Mouse (Mus musculus) cerebral cortex, adult 2 months (tissue): Measurements from ENCODE around the gene Fxyd7.

Experiments used
- WGBS: fragments of 180-500 bp; shearing (Covaris S2); methylation state at CpG from one replicate; pipeline ENCODE4 v1.1.7; 2018; 5-methylcytosine and 5-hydroxymethylcytosine counted together

Gene Fxyd7

DNA sequence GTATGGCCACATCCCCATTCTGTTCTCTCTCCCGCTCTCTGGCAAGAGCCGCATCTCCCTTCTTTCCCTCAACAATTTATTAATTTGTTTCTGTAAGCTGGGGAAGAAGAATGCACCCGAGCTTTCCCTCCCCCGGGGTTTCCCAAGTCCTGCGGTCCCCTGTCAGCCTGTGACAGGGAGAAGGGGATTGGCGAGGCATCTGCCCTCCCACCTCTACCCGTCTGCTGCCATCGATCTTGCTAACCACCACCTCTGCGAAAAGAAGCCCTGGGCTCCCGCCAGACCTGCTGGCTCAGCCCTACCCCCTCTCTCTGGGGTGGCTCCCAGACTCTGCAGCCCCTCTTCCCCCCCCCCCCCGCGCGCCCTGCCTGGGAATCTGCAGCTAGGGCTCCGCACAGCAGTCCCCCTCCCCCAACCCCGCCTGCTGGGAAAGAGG lies 1.4 kb downstream of the Fxyd7 start:
- WGBS = 3% methylated on average over 15 of the region's 15 CpGs

DNA sequence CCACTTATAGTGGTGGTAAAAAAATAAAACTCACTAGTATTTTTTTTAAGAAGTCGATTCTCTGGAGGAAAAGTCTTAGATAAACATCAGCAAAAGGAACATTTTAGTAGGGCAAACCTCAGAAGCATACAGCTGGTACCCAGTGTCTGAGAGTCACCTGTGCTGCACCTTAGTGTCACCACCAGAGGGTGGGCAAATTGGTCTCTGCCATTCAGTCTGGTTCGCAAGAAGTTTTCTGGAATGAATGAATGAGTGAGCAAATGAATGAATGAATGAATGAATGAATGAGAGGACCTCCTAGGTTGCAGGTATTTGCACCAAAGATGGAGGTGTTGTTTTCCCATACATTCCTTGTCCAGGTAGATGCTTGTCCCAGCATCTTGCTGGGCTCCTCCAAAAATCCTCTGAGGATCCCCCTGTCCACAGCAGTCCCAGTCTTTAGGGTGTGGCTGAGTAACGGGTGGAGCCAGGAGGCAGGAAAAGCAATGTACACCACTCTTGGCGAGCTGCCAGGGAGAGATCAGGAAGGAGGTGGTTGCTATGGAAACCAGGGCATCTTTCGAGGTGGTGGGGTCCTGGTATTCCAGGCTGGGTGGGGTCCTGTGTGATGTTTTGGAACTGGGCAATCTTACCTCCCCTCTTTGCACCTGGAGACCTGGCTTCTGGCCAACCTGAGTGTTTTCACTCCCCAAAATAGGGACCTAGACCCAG lies 2.0 kb downstream of the Fxyd7 start:
- WGBS = 14% methylated on average over 5 of the region's 5 CpGs

DNA sequence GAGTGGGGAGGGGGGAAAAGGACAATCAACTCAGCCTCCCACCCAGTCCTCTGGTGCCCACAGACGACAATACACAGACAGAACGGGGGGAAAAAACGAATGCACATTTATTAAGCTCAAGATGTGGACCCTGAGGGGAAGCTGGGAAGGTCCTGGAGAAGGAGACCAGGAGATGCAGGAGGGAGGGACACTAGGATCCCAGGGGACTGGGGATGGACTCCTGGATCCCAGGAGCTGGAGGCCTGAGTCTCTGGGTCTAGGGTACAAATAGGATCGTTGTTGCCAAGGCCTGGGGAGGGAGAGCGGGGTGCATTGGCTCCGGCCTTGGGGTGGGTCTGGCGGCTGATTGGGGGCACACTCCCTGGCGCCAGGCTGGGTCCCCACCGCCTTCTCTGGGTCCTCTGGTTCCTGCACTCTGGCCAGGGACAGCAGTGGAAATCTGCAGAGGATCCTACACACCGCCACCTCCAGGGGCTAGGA lies 8.8 kb downstream of the Fxyd7 start, which contains the start of gene Fxyd5:
TSS of gene Fxyd5 (minus strand) at position 51 of the 480 bp plus-strand sequence.
- WGBS = 64% methylated on average over 10 of the region's 10 CpGs

DNA sequence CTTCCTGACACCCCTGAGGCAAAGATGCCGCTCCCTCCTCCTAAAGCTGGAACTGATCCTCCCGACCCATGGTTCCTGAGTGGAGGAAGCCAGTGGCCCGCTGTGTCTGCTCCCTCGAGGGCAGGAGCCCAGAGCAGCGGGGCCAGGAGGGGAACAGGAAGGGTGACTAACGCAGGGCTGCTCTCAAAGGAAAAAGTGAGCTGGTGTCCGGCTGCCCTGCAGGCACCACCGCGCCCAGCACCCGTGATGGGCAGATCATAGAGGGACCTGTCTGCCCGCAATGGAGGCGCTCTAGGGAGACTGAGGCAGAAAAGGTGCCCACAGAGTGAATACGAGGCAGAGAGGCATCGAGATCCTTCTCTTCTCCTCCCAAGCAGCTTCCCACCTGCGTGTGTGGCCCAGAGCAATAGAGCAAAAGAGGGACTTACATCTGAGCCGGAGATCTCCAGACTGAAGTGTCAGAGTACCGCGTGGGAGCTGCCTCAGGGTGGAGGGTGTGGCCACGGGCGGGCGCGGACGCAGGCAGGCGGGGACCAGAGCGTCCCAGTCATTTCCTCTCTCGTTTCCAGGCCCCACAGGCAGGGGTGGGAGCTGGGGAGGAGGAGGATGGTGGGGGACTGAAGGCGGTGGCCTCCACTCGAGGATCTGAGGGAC lies 9.5 kb downstream of the Fxyd7 start:
- WGBS = 25% methylated on average over 28 of the region's 28 CpGs

DNA sequence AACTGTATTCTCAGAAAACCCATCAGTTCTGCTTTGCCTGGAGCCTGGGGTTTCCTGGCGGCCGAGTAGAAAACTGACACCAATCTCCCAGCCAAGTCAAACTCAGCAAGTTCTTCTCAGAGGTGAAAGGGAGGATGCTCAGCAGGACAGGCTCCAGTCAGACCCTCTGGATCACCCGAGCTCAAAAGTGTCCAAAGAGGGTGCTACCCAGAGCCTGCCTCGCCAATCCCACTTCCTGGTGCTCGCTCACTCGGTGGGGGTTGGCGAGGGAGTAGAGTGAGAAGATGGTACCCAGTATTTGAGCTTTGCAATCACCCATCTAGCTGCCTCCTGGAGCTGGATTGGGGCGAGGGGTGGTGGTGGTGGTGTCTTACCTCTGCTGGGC lies 10.3 kb downstream of the Fxyd7 start:
- whole genome bisulfite sequencing = 67% methylated on average over 8 of the region's 8 CpGs

DNA sequence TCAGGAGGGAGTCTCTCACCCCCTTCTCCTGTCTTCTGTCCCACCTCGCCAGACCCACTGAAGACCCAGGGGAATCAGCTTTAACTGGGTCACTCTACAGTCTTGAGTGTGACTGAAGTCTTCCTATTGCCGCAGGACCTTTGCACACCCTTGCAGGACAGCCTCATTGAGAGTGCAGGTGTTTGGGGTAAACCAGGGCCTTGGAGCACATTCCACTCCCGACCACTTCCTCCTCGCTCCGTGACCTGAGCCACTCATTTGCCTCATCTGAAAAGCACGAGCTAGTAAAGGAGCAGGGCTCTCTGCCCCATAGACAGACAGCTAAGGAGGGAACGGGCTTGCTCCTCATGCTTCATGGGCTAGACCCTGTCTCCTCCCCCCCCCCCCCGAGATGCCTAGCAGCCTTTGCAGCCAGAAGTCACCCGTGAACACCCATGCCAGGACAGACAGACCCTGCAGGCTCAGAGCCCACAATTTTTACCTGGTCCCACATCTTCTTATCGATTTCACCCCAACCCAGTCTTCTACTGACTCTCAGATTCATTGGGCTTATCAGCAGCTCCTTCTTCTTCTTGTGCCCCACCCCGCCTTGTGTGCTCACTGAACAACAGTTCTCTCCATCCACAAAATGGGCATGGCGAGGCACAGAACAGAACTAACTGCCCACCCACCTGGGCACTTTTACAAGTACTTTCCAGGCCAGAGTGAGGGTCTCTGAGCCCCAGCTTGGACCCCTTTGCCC lies 10.8 kb downstream of the Fxyd7 start:
- 84% methylated on average over 12 of the region's 12 CpGs for WGBS

DNA sequence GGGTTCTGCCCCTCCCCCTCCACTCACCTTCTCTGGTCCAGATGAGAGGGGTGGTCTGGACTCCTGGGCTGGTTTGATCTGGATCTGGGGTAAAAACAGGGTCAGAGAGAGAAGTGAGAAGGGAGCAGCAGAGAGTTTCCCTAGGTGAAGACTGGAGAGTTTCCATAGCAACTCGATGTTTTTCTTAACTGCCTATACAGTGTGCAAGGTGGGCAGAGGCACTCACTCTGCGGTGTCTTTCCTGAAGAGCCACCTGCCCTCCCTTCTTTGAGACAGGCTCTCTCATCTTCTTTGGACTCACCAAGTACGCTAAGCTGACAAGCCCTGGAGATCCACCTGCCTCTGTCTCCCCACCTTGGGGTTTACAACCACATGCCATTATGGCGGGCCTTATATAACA lies 12.3 kb downstream of the Fxyd7 start:
- 77% methylated on average over 4 of the region's 4 CpGs for WGBS

DNA sequence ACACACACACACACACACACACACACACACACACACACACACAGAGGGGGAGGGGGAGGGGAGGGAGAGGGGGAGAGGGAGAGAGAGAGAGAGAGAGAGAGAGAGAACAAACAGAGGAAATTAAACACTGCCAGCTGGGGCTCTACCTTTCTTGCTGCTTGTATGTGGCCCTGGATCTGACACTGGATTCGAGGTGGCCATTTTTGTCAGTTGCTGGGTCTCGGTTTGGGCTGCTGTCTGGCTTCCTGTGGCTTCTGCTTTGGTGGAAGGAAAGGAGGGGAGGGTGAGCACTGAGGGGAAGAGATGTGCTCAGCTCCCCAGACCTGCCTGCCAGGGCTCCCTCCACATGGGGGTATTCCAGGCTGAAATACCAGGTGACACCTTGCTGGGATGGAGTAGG lies 13.6 kb downstream of the Fxyd7 start:
- WGBS = 64% methylated on average over 2 of the region's 2 CpGs

DNA sequence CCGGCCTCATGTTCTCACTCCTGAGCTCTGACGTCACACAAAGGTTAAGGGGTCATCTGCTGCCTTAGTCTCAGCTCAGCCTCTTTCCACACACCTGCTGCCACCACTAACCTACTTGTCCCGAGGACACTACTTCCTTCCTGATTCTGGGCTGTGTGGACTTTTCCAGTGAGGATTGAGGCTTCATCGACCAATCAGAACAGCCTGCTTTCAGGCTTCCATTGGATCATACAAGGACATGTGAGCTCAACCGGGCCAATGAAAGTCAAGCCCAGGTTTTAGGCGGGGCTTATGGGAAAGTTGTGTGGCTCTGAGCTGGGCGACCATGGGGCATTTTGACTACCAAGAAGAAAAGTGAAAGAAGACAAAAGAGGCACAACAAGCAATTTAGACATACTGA lies 14.3 kb downstream of the Fxyd7 start:
- 88% methylated on average over 7 of the region's 7 CpGs for WGBS

DNA sequence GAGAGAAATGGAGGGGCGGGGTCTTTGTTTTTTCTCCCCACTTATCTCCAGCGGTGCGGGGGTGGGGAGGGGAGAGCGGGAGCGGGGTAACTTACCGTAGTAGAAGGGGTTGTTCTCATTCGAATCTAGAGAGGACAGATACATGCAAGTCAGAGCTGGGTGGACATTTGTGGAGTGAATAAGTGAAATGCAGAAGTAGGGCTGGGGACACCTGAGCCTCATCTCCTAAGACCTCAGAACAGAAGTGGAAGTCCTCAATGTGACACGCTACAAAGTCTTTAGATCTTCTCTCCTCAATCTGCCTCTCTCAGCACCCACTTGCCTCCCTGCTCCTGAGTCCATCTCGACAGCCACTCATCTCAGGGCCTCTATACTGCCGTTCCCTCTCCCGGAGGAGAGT lies 16.0 kb downstream of the Fxyd7 start:
- 82% methylated on average over 11 of the region's 11 CpGs for WGBS

DNA sequence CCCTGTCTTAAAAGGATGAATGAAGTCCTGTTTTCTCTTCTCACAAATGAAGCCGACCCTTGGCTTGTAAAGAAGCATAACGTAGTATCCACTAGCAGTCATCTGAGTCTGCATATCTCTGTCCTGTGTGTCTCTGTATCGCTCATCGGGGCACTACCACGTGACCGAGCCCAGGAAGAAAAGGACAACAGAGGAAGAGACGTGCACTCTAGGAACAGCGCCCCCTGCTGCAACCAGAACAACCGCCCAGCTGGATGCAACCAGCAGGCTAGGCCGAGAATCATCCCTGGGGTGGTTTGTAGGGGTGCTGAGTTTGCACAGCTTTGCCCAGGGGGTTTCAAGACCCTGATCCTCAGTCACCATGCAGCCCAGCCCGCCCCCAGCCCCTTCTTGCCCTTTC lies 16.5 kb downstream of the Fxyd7 start:
- 61% methylated on average over 11 of the region's 11 CpGs for WGBS

DNA sequence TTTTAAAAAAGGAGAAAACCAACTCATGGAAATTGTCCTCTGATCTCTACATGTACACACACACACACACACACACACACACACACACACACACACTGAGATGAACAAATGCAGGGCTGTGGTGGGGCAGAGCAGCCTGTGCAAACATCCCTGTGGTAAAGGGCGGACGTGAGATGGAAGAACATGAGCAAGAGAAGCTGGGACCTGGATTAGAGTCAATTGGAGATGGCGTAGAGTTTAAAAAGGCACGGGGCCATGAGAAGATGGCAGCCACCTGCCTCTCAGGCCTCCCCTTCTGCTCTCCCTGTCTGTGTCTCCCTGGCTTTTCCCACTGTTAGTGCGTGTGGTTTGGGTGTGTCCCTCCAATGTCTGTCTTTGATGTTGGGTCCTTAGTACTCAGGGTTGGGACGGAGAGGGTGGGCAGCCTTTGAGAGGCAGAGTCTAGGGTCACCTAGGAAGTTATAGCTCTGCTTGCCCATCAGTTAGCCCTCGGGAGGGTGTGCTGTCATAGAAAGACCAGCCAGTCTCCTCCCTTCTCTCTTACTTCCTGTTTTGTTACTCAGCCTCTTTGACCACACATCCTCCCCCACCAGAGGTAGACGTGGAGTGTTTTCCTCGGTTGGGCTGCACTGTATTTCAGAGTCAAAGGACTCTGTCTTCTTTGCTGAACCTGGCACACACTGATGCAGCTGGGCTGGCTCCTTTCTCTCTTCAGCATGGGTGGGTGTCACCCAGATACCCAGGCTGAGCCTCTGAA lies 17.7 kb downstream of the Fxyd7 start:
- WGBS = 64% methylated on average over 9 of the region's 9 CpGs

DNA sequence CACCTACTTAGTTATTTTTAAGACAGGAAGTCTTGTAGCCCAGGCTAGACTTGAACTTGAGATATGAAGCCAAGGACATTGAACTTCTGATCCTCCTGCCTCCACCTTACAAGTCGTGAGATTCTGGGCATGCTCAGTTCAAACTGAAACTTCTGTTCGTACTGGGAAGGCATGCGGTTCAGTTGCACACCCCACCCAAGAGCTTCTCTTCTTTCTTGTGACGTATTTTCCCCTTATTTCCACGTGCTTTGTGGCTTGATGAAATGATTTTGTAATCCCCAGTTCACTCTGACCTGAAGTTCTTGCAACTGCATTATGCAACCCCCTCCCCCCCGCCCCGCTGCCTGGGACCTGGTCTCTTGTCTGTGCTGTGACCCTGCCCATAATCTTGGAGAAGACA lies 19.5 kb downstream of the Fxyd7 start:
- WGBS = 86% methylated on average over 7 of the region's 7 CpGs

DNA sequence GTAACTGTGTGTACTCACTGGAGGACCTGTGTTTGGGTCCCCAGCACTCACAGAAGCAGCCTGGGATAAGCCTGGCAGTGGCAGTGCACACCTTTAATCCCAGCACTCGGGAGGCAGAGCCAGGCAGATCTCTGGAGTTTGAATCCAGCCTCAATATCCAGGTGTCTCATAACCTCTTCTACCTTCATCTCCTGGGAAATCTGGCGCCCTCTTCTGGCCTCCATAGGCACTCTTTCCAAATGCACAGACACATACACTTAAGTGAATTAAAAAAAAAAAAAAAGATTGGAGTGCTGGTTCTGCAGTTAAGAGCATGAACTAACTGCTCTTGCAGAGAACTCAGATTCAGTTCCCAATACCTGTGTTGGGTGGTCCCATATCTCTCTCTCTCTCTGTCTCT lies 20.6 kb downstream of the Fxyd7 start:
- 67% methylated on average over 2 of the region's 2 CpGs for WGBS

DNA sequence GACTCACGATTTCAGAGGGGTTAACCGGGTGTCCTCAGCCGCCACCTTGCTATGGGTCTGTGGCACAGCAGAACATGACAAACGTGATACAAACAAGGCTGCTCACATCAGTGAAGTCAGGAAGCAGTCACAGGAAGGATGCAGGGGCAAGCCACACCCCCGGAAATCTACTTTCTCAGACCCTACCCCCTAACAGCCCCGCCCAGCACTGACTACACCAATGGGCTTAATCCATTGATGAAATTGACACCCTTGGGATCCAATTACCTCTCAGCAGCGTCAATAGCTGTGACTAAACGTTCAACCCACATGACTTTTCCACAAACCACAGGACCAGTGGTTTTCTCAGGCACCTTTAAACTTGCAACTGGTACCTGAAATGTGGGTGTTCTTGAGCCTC lies 22.7 kb downstream of the Fxyd7 start:
- WGBS = 79% methylated on average over 8 of the region's 8 CpGs

DNA sequence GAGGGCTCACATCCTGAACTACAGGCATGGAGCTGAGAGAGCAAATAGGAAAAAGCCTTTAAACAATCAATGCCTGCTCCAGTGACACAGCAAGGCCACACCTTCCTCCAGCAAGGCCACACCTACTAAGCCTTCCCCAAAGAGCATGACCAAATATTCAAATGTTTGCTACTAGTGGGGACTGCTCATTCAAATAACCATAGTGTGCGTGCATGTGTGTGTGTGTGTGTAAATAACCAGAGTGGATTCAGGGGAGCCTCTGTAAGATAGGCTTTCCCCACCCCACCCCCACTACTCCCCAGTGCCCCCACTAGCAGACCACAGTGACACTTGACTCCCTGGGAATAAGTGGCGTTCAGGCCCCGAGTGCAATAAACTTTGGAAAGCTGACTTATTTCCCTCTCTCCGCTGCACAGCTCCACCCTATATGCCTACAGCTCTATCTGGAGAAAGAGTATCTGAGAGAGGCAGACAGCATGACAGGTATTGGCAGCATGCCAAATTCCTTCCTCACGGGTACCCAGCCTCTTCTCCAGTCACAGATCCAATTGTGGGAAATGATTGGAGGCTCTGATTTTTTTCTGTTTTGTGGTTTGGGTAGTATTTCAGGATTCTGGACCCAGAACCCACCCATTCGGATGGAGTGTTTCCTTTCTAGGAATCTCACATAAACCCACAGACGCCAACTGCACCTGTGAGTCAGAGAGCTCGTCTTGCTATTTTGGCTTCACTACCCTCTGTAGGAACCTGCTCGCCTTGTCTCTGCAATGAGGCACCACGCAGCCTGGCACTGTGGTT lies 34.0 kb downstream of the Fxyd7 start:
- 29% methylated on average over 10 of the region's 10 CpGs for WGBS

DNA sequence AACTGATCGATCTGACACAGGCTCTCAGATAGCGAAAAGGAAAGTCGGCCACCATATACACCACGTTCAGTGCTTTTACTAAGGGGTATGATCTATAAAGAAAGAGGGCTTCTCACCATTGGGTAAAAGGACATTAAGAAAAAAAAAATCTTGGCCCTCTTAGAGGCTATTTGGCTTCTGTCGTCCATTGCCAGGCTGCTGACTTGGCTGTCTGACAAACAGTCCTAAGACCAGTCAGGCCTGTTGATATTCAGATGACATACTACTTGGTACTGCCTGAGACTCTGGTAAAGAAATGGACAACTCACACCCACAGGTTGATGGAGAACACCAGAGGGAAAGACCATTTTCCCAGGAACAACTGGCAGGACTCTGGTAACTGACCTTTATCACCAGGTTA lies 38.3 kb downstream of the Fxyd7 start:
- 69% methylated on average over 5 of the region's 5 CpGs for WGBS

DNA sequence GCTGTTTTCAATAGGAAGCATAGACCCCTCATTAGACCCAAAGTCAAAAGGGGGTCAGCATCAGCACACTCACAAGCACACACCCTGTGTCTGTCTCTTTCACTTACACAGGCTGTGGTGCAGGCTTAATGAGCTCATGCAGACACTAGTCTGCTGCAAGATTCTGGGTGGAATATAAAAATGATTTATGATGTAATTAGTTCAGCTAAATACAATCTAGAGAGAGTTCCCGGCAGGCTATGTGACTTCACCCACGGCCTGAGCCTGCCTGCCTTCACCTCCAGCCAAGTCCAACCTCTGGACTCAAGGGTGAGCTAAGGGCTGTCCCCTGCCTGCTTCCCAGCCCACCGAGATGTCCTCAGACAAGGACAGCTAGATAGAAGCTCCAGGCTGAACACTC lies 42.4 kb downstream of the Fxyd7 start:
- 70% methylated on average over 3 of the region's 3 CpGs for WGBS

DNA sequence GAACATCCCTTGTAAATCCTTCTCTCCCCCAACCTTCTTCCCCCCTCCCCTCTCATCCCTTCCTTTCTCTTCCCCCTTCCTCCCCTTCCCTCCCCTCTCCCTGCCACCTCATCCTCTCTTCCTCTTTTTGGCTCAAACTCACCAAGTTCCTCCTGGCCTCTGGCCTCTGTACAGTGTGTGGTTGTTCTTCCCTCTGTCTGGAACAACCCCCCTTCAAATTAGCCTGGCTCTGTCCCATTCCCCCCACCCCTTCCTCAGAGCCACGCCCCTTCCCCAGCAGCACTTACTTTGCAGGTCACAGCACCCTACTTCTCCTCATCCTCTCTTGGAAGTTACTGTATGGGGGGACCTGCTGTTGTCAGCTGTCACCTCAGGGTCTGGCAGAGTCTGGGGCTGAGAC lies 43.1 kb downstream of the Fxyd7 start:
- 69% methylated on average over 1 of the region's 1 CpGs for WGBS

DNA sequence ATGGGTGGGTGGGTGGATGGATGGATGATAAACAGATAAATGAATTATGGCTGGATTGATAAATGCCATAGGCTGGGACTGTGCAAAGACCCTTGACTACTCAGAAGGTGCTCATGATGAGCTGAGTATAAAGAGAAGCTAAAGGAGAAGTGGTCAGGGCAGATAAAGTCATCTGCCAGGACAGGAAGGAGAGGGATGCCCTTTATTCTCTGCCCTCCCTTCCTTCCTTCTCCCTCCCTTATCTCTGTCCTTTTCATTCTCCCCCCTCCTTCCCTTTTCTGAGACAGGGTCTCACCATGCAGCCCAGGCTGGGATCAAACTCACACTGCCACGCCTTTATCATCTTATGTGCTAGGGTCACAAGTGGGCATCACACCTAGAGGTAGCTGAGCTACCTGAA lies 43.5 kb downstream of the Fxyd7 start:
- 93% methylated on average over 1 of the region's 1 CpGs for WGBS

DNA sequence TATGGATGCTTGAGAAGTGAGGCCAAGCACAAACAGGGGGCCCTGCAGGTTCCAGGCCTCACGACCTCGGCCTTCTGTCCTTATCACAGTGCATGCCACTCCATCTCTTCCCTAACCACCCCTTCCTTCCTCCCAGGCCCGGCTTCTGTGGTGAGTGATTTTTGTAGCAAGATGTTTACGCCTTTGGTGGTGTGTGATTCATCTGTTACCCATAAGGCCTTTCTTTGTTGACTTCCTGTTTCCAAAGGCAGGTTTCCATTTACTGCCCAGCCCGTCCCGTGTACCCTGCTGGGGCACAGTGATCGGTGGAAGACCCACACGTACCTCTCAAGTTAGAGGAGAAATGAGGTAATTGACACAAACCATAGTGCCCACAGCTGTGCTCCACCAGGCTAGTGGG lies 48.6 kb downstream of the Fxyd7 start:
- WGBS = 78% methylated on average over 8 of the region's 8 CpGs
